Mouse (Mus musculus) heart, postnatal 0 days (tissue): ENCODE measurements at regions not wholly inside any gene's neighbourhood (a gene's known extent, or its start where the extent isn't known, plus 50 kb on each side); places are given as distances from the start of the nearest gene placed in this dataset.
A peak's percentile ranks its signal among the peaks of the same experiment; 100 is the strongest.

Source experiments
- ATAC-seq: fragments of 200-750 bp; cut with Nextera tagmentation; 2 replicates; pipeline ENCODE4 v1.8.0; 2017; ENCODE audit warnings: low read depth, moderate number of reproducible peaks, moderate library complexity; ENCODE audit not compliant: insufficient read depth
- DNase-seq: peaks from one replicate; pipeline ENCODE4 v3.0.0-alpha.2; 2016; ENCODE audit warnings: low spot score
- H3K27ac ChIP-seq: fragments of 300-500 bp; sonication (generic); 2 replicates; pipeline ENCODE4 v1.5.1; 2014; ENCODE audit warnings: low read depth, mild to moderate bottlenecking
- H3K27me3 ChIP-seq: fragments of 300-500 bp; sonication (generic); 2 replicates; pipeline ENCODE4 v1.6.1; 2014; ENCODE audit warnings: low read length, mixed read lengths; ENCODE audit not compliant: control insufficient read depth, insufficient read depth
- H3K36me3 ChIP-seq: fragments of 300-500 bp; sonication (generic); replicated peaks from 2 replicates; pipeline ENCODE4 v1.6.1; 2014; ENCODE audit warnings: low read length, mixed read lengths; ENCODE audit not compliant: control insufficient read depth, insufficient read depth
- H3K4me1 ChIP-seq: fragments of 300-500 bp; sonication (generic); 2 replicates; pipeline ENCODE4 v1.6.1; 2014; ENCODE audit warnings: antibody characterized with exemption; ENCODE audit not compliant: control insufficient read depth, insufficient read depth
- H3K4me2 ChIP-seq: fragments of 300-500 bp; sonication (generic); 2 replicates; pipeline ENCODE4 v1.6.1; 2014; ENCODE audit warnings: low read depth, mild to moderate bottlenecking, low read length, moderate library complexity
- H3K4me3 ChIP-seq: fragments of 300-500 bp; sonication (generic); 2 replicates; pipeline ENCODE4 v1.5.1; 2014; ENCODE audit warnings: low read depth, low read length
- H3K9ac ChIP-seq: fragments of 300-500 bp; sonication (generic); replicated peaks from 2 replicates; pipeline ENCODE4 v1.6.1; 2014; ENCODE audit warnings: low read depth, low read length, mixed read lengths
- H3K9me3 ChIP-seq: fragments of 300-500 bp; sonication (generic); replicated peaks from 2 replicates; pipeline ENCODE4 v1.6.1; 2016; ENCODE audit warnings: low read length; ENCODE audit not compliant: control insufficient read depth
- CTCF ChIP-seq: IDR thresholded peaks from 2 replicates; pipeline ENCODE4 v1.5.1; 2016; ENCODE audit warnings: antibody characterized with exemption, control low read depth, low read depth
- EP300 ChIP-seq: IDR thresholded peaks from 2 replicates; pipeline ENCODE4 v1.6.1; 2016; ENCODE audit warnings: antibody characterized with exemption, low read depth
- WGBS: fragments of 180-500 bp; shearing (Covaris S2); extraction: QIAGEN DNeasy Blood & Tissue Kit; methylation state at CpG from one replicate; pipeline ENCODE4 v1.1.7; 2014; 5-methylcytosine and 5-hydroxymethylcytosine counted together

DNA sequence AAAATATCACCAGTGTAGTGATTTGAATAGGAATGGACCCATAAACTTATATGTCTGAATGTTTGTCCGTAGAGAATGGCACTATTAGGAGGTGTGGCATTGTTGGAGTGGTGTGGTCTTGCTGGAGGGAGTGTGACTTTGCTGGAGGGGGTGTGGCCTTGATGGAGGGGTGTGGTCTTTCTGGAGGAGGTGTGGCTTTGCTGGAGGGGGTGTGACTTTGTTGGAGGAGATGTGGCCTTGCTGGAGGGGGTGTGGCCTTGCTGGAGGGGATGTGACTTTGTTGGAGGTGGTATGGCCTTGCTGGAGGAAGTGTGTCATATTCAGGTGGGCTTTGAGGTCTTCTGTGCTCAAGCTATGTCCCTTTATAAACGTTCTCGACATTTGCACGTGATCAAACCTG lies 133.3 kb upstream of the Rap1b start:
- no peaks in the 10 kb centered on the region for H3K27me3 ChIP-seq
- peaks cover 15% of the 10 kb centered on the region; the same call in 1 of the 2 replicates for H3K4me1 ChIP-seq
- no peak overlapping the region for H3K27ac ChIP-seq
- ATAC-seq (no peak), DNase-seq (no peak)
- H3K4me3 ChIP-seq, result no peak overlapping the region
- H3K36me3 ChIP-seq, result no peaks in the 10 kb centered on the region
- no peak overlapping the region for H3K9ac ChIP-seq
- no peak overlapping the region for H3K4me2 ChIP-seq
- H3K9me3 ChIP-seq, result no peaks in the 10 kb centered on the region
- TF ChIP-seq CTCF, result no peak
- TF ChIP-seq EP300, result no peak
- WGBS, result 85% methylated on average over 4 of the region's 4 CpGs

DNA sequence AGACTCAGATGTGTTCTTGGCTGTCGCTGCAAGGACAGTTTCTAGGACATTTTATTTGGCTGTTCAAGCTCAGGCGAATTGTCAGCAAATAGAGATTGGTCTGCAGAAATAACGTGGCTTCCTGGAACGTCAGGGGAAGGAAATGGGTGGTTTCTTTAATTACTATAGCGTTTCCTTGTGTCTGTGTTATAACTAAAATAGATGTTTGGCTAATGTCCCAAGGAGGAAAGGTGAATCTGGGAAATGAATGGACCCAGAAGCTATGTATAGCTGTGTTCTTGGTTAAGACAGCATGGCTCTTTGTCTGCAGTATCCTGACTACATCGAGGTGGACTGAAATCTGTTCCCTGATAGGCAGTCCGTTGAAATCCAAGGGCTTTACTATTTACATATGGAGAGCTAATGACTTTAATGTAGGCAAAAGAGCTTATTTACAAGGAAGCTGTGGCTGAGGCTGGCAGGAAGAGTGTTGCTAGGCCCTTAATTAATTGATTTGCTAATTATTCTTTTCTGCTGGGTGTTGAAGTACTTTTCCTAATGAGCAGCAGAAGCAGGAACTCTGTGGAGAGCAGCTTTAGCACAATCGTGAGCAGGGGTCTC lies 136.9 kb upstream of the Rap1b start:
- H3K4me3 ChIP-seq, result no peak overlapping the region
- H3K4me2 ChIP-seq, result no peak overlapping the region; the same call in 1 of the 2 replicates
- ATAC-seq, result peak; percentile 37; the same call in 1 of the 2 replicates
- TF ChIP-seq CTCF (no peak), EP300 (peak; percentile 78)
- DNase-seq, result peak; percentile 60
- H3K27me3 ChIP-seq, result no peaks in the 10 kb centered on the region
- no peaks in the 10 kb centered on the region for H3K9me3 ChIP-seq
- peaks cover 18% of the 10 kb centered on the region for H3K4me1 ChIP-seq
- peak overlapping the region; percentile 82 for H3K27ac ChIP-seq
- WGBS, result 19% methylated on average over 8 of the region's 8 CpGs
- no peak overlapping the region; the same call in 1 of the 2 replicates for H3K9ac ChIP-seq
- H3K36me3 ChIP-seq, result no peaks in the 10 kb centered on the region

DNA sequence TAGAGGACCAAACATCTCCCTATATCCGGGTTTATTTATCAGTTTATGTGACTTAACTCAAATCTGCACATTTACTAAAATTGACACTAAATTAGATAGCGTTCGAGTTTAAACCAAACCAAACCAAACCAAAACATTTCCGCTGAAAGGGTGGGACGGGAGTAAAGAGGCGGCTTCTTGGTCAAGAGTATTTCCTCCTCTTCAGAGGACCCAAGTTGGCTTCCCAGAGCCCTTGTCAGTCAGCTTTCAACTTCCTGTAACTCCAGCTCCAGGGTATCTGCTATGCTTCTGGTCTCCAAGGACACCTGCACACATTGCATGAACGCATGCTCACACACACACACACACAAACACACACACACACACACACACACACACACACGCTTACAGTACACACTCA lies 137.4 kb upstream of the Rap1b start:
- DNase-seq, result no peak

GRCm38 (mm10) chr10:117984784-117985602 lies 139.2 kb upstream of the Rap1b start:
- no peak overlapping the region for H3K4me3 ChIP-seq
- no peaks in the 10 kb centered on the region for H3K27me3 ChIP-seq
- no peaks in the 10 kb centered on the region for H3K9me3 ChIP-seq
- no peak for ATAC-seq
- no peak overlapping the region for H3K4me2 ChIP-seq
- H3K4me1 ChIP-seq, result peaks cover 25% of the 10 kb centered on the region
- TF ChIP-seq CTCF, result no peak
- no peak for TF ChIP-seq EP300
- H3K36me3 ChIP-seq, result no peaks in the 10 kb centered on the region
- H3K27ac ChIP-seq, result 0 out of 2 replicates have a peak overlapping the region, but pooled peaks have one; percentile 46
- DNase-seq, result no peak
- WGBS, result 70% methylated on average over 15 of the region's 15 CpGs
- H3K9ac ChIP-seq, result no peak overlapping the region

More for the DNA sequence above, 137.4 kb upstream of the Rap1b start:
- Histone ChIP-seq H3K4me2 (no peak overlapping the region), H3K36me3 (no peaks in the 10 kb centered on the region), H3K27me3 (no peaks in the 10 kb centered on the region), H3K4me3 (no peak overlapping the region), H3K27ac (peak overlapping the region; percentile 82), H3K9me3 (no peaks in the 10 kb centered on the region), H3K4me1 (peaks cover 23% of the 10 kb centered on the region), H3K9ac (no peak overlapping the region; the same call in 1 of the 2 replicates)
- TF ChIP-seq CTCF (no peak), EP300 (no peak)
- no peak for ATAC-seq
- 70% methylated on average over 8 of the region's 8 CpGs for WGBS

GRCm38 (mm10) chr10:117987620-117988019 lies 141.8 kb upstream of the Rap1b start:
- Histone ChIP-seq H3K9me3 (no peaks in the 10 kb centered on the region), H3K36me3 (no peaks in the 10 kb centered on the region), H3K4me3 (no peak overlapping the region), H3K27ac (peak overlapping the region; percentile 89), H3K4me1 (peaks cover 22% of the 10 kb centered on the region), H3K4me2 (0 out of 2 replicates have a peak overlapping the region, but pooled peaks have one; percentile 7), H3K9ac (no peak overlapping the region), H3K27me3 (no peaks in the 10 kb centered on the region)
- DNase-seq (peak; percentile 77), ATAC-seq (peak; percentile 91)
- TF ChIP-seq CTCF, result no peak
- no peak for TF ChIP-seq EP300
- WGBS, result 18% methylated on average over 6 of the region's 6 CpGs
